9 mouse cellular contexts compared by ENCODE assay signal in the genomic region with DNA sequence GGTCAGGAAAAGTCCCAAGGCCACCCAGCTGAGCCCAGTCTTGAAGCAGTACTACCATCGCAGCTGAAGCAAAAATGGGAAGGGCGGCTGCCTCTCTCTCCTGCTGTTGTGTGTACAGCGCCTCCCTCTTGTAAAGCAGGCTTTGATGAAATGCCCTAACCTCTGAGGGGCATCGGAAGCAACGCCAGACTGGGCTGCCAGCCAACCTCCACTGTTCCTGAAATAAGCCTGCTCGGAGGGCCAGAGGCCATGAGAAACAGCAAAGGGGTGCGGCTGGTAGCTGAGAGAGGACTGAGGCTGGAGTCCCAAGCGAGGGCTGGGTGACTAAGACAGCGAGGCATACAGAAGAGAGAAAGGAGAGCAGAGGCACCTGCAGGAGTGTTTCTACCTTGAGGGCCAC. TPM values are rescaled to one million over a fixed set of nuclear protein-coding genes. Genes with fewer than 3 reads are reported as not detected.
DNase-seq lines count a peak whose midpoint lies in the region; ATAC-seq and TF ChIP-seq lines count a peak whose summit lies in the region.
"Had no signal": no experiment of that assay in that cellular context is flagged by ENCODE, and none has a peak within 500 bp of the region (broad histone marks: within the 10 kb centered on the region; RNA-seq: fewer than 3 reads in every experiment).

No protein-coding gene starts in this region.

- no peak for TF ChIP-seq POLR2A in lung, adult 2 months (IDR thresholded peaks at IDR 0.05; ENCODE audit: borderline replicate concordance, extremely low read depth, low read depth, low read length)

- DNase-seq in layer of hippocampus, adult 2 months (ENCODE audit: low spot score in 2 of 2) = no peak
- DNase-seq in layer of hippocampus, postnatal 14 days (ENCODE audit: low spot score in 2 of 2) = no peak
- DNase-seq in adrenal gland, postnatal 25 days = peak; percentile 80
- peak; percentile 69 for DNase-seq in lung, adult 2 months
- no peak for DNase-seq in yolk sac, embryonic 10.5 days (ENCODE audit: low spot score)
- no peak for DNase-seq in thymus, postnatal 10 days (ENCODE audit: low spot score in 2 of 2)
- DNase-seq in spleen, postnatal 36 days (ENCODE audit: low spot score in 2 of 2) = no peak

- H3K9ac ChIP-seq in heart, embryonic 14.5 days (ENCODE audit: low read length) = peak overlapping the region; percentile 47; the same call in 1 of the 2 replicates

- peaks cover 50% of the 10 kb centered on the region for H3K36me3 ChIP-seq in heart, embryonic 14.5 days (ENCODE audit: control insufficient read depth, insufficient read depth, low read length)

- 0 out of 2 replicates have a peak, but pooled peaks have one; percentile 10 for TF ChIP-seq CTCF in layer of hippocampus, adult 2 months (conservative IDR thresholded peaks at IDR 0.05)
- no peak for TF ChIP-seq CTCF in lung, adult 2 months (IDR thresholded peaks at IDR 0.05; ENCODE audit: insufficient read depth, low read length)

- H3K4me3 ChIP-seq in layer of hippocampus, adult 2 months = no peak overlapping the region
- H3K4me3 ChIP-seq in heart, embryonic 14.5 days (ENCODE audit: control insufficient read depth in 1 of 2, insufficient read depth in 1 of 2, low read depth in 1 of 2, low read length in 2 of 2) = no peak overlapping the region
- no peak overlapping the region for H3K4me3 ChIP-seq in lung, adult 2 months (replicated peaks; ENCODE audit: extremely low read depth, low read depth, low read length)
- H3K4me3 ChIP-seq: myocyte had no signal

- H3K27me3 ChIP-seq in heart, embryonic 14.5 days (ENCODE audit: control insufficient read depth, insufficient read depth, low read length) = peaks cover 17% of the 10 kb centered on the region; the same call in 1 of the 2 replicates

- H3K27ac ChIP-seq in layer of hippocampus, adult 2 months = no peak overlapping the region
- H3K27ac ChIP-seq in heart, embryonic 14.5 days (replicated peaks in 1 of 2; ENCODE audit: control insufficient read depth in 1 of 2, insufficient read depth in 1 of 2, low read depth in 2 of 2, low read length in 2 of 2) = peak overlapping the region; percentile 67 to 80

- H3K9me3 ChIP-seq in heart, embryonic 14.5 days (ENCODE audit: control insufficient read depth, low read length) = no peaks in the 10 kb centered on the region

- H3K4me2 ChIP-seq in heart, embryonic 14.5 days (ENCODE audit: low read length) = peak overlapping the region; percentile 33

- H3K4me1 ChIP-seq in heart, embryonic 14.5 days (ENCODE audit: control insufficient read depth in 2 of 2, insufficient read depth in 2 of 2, low read length in 2 of 2) = peaks cover 33 to 56% of the 10 kb centered on the region in 2 experiments
- H3K4me1 ChIP-seq in lung, adult 2 months (ENCODE audit: control insufficient read depth, insufficient read depth, low read length) = peaks cover 14% of the 10 kb centered on the region

- WGBS in heart, embryonic 14.5 days = 14% methylated on average over 9 of the region's 9 CpGs
- 11% methylated on average over 9 of the region's 9 CpGs for WGBS in lung, adult 2 months

- ATAC-seq in heart, embryonic 14.5 days (ENCODE audit: insufficient number of reproducible peaks, insufficient read depth, low FRiP score, low read depth) = peak; percentile 80

RNA-seq across cellular contexts. Expression of gene Pdgfa, which starts 8.4 kb away (rescaled TPM):
- total RNA-seq in layer of hippocampus, adult 2 months (2021) = 10 to 100 TPM; 37.5 to 41.3 TPM
- 10 to 100 TPM; 50.2 to 50.3 TPM for total RNA-seq in layer of hippocampus, postnatal 14 days (2021)
- total RNA-seq in adrenal gland, postnatal 25 days (2021) = 29.5 and 30.0 TPM in 2 replicates
- 51.5 and 53.3 TPM in 2 replicates for polyA plus RNA-seq in heart, embryonic 14.5 days (2014; fragmentation: Nextera tagmentation; extraction: Ambion mirVana)
- 91.5 and 105 TPM in 2 replicates for polyA plus RNA-seq in lung, adult 2 months (2012; rRNA removed)

Comparison
In these comparisons a context has a peak if more than half of its experiments do, and no peak if none do; other contexts are left out.
1. DNase-seq: peak in adrenal gland, postnatal 25 days (single experiment) and lung, adult 2 months (single experiment); none in layer of hippocampus, adult 2 months (0 of 2), layer of hippocampus, postnatal 14 days (0 of 2), yolk sac, embryonic 10.5 days (single experiment), thymus, postnatal 10 days (0 of 2) and spleen, postnatal 36 days (0 of 2).